Mouse (Mus musculus) small intestine, adult 2 months (tissue): Measurements from ENCODE around the gene Armc2. TPM values are rescaled to one million over a fixed set of nuclear protein-coding genes. Genes with fewer than 3 reads are reported as not detected.

Source experiments
- H3K27ac ChIP-seq: fragments of 200-500 bp; 2 replicates; pipeline ENCODE4 v1.5.1; 2012; ENCODE audit warnings: low read depth, low read length, control low read depth, inconsistent platforms; ENCODE audit not compliant: insufficient read depth
- H3K27me3 ChIP-seq: fragments of 200-500 bp; 2 replicates; pipeline ENCODE4 v1.6.1; 2012; ENCODE audit warnings: mild to moderate bottlenecking, moderate library complexity, low read length, inconsistent platforms; ENCODE audit not compliant: control insufficient read depth, insufficient read depth
- H3K36me3 ChIP-seq: fragments of 200-500 bp; 2 replicates; pipeline ENCODE4 v1.6.1; 2012; ENCODE audit warnings: mild to moderate bottlenecking, low read length, control low read depth, inconsistent platforms; ENCODE audit not compliant: control insufficient read depth, insufficient read depth
- H3K4me1 ChIP-seq: fragments of 200-500 bp; 2 replicates; pipeline ENCODE4 v1.6.1; 2012; ENCODE audit warnings: low read length, inconsistent platforms, mixed read lengths; ENCODE audit not compliant: control insufficient read depth, insufficient read depth, insufficient read length
- H3K4me3 ChIP-seq: fragments of 200-500 bp; 2 replicates; pipeline ENCODE4 v1.5.1; 2012; ENCODE audit warnings: low read depth, mild to moderate bottlenecking, control low read depth, inconsistent platforms, low read length, moderate library complexity
- CTCF ChIP-seq: fragments of 200-500 bp; IDR thresholded peaks from 2 replicates; pipeline ENCODE4 v1.5.1; 2012; ENCODE audit warnings: low read depth, mild to moderate bottlenecking, control low read depth, inconsistent platforms, low read length, moderate library complexity, mixed read lengths; ENCODE audit not compliant: insufficient replicate concordance, insufficient read length; ENCODE audit errors: extremely low read depth
- POLR2A ChIP-seq: fragments of 200-500 bp; IDR thresholded peaks from 2 replicates; pipeline ENCODE4 v1.6.1; 2012; ENCODE audit warnings: low read depth, mild to moderate bottlenecking, control low read depth, inconsistent platforms, low read length, moderate library complexity
- WGBS: fragments of 180-500 bp; shearing (Covaris S2); methylation state at CpG from one replicate; pipeline ENCODE4 v1.1.7; 2018; 5-methylcytosine and 5-hydroxymethylcytosine counted together
- polyA plus RNA-seq: library from polyadenylated mRNA; depleted of rRNA; stranded (reverse); fragments of >200 nt; gene quantifications from 2 replicates; pipeline ENCODE4 v1.2.3, GENCODE M21; 2012; rRNA removed

Gene Armc2
- polyA plus RNA-seq: 0.32 and 0.60 TPM in 2 replicates

DNA sequence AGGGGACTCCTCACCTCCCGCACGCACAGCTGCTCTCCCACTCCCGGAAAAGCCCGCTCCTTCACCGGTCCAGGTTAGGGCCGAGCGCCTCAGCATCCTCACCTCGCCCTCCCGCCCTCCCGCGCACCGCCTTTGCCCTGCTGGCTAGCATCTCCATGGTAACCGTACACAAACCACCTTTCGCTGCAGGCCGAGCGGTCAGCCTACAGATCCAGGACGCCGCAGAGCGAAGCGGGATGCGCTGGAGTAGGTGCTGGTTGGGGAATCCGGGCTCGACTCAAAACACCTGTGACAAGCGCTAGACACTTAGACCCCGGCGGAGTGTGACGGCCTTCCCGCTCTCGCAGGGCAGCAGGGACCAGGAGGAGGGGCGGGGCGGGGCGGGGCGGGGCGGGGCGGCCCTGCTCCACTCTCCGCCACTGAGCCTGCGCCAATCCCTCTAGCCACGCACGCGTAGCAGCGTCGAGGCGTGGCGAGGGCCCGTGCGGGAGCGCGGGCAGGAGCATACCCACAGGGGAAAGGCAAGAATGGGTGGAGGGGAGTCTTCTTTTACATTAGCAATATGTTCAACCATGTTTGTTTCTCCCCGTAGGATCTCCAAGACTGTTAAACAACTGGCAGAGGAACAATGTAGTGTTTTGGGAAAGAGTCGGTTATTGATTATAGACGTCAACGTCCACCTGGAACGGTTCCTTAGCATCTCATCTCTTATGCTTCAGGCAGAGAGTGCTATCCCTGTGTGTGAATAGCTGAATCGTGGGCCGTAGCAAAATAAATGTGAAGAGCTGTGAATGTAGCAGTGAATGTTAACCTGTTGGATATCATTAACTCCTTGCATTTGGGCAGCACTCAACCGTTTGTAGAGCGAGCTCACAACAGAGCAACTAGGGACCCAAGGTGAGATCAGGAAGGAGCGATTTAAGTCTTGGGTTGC, at the start of gene Armc2:
Gene Armc2, minus strand, starts transcription at position 427 of the 934 bp plus-strand sequence.
- Histone ChIP-seq H3K4me1 (peaks cover 2% of the 10 kb centered on the region; the same call in 1 of the 2 replicates), H3K36me3 (no peaks in the 10 kb centered on the region), H3K4me3 (peak within 1 kb of the TSS; percentile 77), H3K27ac (no peak within 1 kb of the TSS), H3K27me3 (0 out of 2 replicates have a peak, but pooled peaks cover 3% of the 10 kb centered on the region)
- WGBS: 2% methylated on average over 58 of the region's 58 CpGs
- no peak for TF ChIP-seq CTCF
- no peak for TF ChIP-seq POLR2A

DNA sequence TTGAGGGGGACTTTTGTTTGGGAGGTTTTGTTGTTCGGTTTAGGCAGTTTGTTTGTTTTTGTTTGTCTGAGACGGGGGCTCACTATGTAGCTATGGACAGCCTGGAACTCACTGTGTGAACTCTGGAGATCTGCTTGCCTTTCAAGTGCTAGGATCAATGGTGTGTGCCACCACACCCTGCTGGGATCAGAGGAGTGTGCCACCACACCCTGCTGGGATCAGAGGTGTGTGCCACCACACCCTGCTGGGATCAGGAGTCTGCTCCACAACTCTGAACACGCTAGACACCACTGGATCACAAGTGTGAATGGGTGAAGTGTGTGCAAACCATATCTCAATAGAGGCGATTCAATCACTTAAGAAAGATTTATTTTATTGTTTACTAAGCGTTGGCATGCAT, 46.2 kb upstream of the Armc2 start:
- no peak for TF ChIP-seq POLR2A
- TF ChIP-seq CTCF: no peak
- H3K27ac ChIP-seq: no peak overlapping the region
- H3K4me3 ChIP-seq: no peak overlapping the region
- 24% methylated on average over 5 of the region's 5 CpGs for WGBS
- H3K27me3 ChIP-seq: no peaks in the 10 kb centered on the region
- H3K4me1 ChIP-seq: peaks cover 3% of the 10 kb centered on the region; the same call in 1 of the 2 replicates
- H3K36me3 ChIP-seq: no peaks in the 10 kb centered on the region

DNA sequence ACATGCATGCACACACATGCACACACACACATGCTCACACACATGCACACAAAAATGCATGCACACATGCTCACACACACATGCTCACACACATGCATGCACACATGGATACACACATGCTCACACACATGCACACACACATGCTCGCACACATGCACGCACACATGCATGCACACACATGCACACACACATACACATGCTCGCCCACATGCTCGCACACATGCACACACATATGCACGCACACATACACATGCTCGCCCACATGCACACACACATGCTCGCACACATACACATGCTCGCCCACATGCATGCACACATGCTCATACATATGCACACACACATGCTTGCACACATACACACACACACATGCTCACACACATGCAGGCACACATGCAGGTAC, 41.3 kb upstream of the Armc2 start:
- Histone ChIP-seq H3K36me3 (no peaks in the 10 kb centered on the region), H3K4me1 (peaks cover 1% of the 10 kb centered on the region; the same call in 1 of the 2 replicates), H3K27me3 (no peaks in the 10 kb centered on the region), H3K4me3 (no peak overlapping the region), H3K27ac (no peak overlapping the region)
- 98% methylated on average over 8 of the region's 8 CpGs for WGBS
- TF ChIP-seq CTCF (no peak), POLR2A (no peak)

DNA sequence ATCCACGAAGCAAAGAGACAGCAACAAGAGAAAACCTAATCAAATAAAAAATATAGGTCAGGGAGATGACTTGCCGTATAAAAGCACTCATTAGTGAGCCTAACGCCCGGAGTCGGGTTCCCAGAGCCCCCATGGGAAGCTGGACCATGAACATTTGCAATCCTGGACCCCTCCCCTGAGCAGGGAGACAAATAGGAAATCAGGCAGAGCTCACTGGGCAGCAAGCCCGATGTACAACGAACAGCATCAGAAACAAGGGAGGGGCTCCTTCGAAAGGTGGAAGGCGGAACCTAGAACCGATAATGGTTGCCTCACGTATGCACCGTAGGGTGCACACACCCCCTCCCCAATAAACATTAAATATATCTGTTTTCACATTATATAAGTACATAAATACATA, 39.5 kb upstream of the Armc2 start:
- Histone ChIP-seq H3K27me3 (no peaks in the 10 kb centered on the region), H3K4me3 (no peak overlapping the region), H3K27ac (peak overlapping the region; percentile 53), H3K36me3 (no peaks in the 10 kb centered on the region), H3K4me1 (no peaks in the 10 kb centered on the region)
- WGBS: 69% methylated on average over 12 of the region's 12 CpGs
- no peak for TF ChIP-seq POLR2A
- no peak for TF ChIP-seq CTCF

DNA sequence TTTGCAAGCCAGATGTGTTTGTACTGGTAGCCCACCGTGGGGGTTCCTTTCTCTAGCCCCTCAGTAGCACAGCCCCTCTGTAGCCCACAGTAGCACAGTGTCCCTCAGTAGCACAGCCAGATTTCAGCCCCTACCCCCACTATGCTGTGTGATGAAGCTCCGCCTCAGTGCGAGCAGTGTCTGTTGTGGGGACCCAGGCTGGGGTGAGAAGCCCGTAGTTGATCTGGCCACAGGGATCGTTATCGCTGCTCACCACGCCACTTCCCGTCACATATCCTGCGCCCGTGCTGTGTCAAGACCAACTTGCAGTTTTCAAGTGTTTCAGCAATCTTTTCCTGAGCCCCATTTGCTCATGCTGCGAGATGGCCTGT, 39.0 kb upstream of the Armc2 start:
- H3K4me3 ChIP-seq: no peak overlapping the region
- no peak for TF ChIP-seq POLR2A
- no peak for TF ChIP-seq CTCF
- H3K27ac ChIP-seq: peak overlapping the region; percentile 53
- H3K36me3 ChIP-seq: no peaks in the 10 kb centered on the region
- H3K4me1 ChIP-seq: no peaks in the 10 kb centered on the region
- H3K27me3 ChIP-seq: no peaks in the 10 kb centered on the region
- 58% methylated on average over 11 of the region's 11 CpGs for WGBS

DNA sequence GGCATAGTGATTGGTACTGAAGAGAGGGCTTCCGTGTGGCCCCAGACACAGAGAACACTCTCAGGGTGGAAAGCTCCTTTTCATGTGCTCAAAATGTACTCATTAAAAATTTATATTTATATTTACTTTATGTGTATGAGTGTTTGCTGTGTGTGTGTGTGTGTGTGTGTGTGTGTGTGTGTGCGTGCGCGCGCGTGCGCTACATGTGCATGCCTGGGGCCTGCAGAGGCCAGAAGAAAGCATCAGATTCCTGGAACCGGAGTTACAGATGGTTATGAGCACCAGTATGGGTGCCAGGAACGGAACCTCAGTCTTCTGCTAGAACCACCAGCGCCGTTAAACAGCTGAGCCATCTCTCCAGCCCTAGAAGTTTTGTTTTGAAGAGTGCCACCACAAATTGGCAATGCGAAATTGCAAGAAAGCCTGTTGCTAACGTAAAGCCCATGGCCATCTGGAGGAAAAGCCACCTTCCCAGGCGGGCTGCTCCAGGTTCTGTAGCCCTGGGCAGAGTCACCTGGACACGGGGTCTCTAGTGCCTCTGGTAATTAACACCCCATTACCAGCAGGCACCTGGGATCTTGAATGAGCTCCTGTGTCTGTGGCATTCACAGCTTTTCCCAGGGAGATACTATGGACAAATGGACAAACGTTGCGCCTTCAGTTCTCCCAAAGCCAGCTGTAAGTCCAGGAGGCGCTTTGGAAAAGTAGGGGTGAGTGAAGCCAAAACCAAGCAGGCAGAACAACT, 38.4 kb upstream of the Armc2 start:
- no peak overlapping the region for H3K4me3 ChIP-seq
- no peak overlapping the region for H3K27ac ChIP-seq
- no peak for TF ChIP-seq POLR2A
- no peaks in the 10 kb centered on the region for H3K27me3 ChIP-seq
- H3K4me1 ChIP-seq: no peaks in the 10 kb centered on the region
- no peaks in the 10 kb centered on the region for H3K36me3 ChIP-seq
- WGBS: 89% methylated on average over 18 of the region's 18 CpGs
